20 mouse cellular contexts compared by ENCODE assay signal in genomic region chr9:44513121-44513520, GRCm38 (mm10). TPM values are rescaled to one million over a fixed set of nuclear protein-coding genes. Genes with fewer than 3 reads are reported as not detected.
DNase-seq lines count a peak whose midpoint lies in the region; ATAC-seq and TF ChIP-seq lines count a peak whose summit lies in the region.
"Had no signal": no experiment of that assay in that cellular context is flagged by ENCODE, and none has a peak within 500 bp of the region (broad histone marks: within the 10 kb centered on the region; RNA-seq: fewer than 3 reads in every experiment).

No protein-coding gene starts in this region.

- peaks cover 50% of the 10 kb centered on the region for H3K4me1 ChIP-seq in bone marrow macrophage, adult 2 months (ENCODE audit: control insufficient read depth, insufficient read depth, low read length)

- no peak for TF ChIP-seq CTCF in bone marrow macrophage, adult 2 months (IDR thresholded peaks at IDR 0.05; ENCODE audit: low read depth, low read length)

- no peak overlapping the region for H3K4me3 ChIP-seq in bone marrow macrophage, adult 2 months (ENCODE audit: insufficient read depth, low read length)
- H3K4me3 ChIP-seq: liver, embryonic 15.5 days; megakaryocyte, embryonic 14.5 days; neural tube, embryonic 12.5 days had no signal

- no peak for ATAC-seq in megakaryocyte, adult 5-6 weeks (ENCODE audit: poor library complexity, severe bottlenecking)
- ATAC-seq: activated CD4-positive, CD25-positive, alpha-beta regulatory T cell, adult 4 months; hindbrain, embryonic 16.5 days had no signal

- H3K27ac ChIP-seq in bone marrow macrophage, adult 2 months (ENCODE audit: insufficient read depth, low read depth, low read length) = peak overlapping the region; percentile 75
- H3K27ac ChIP-seq: neural tube, embryonic 12.5 days had no signal

- peak; percentile 61 for DNase-seq in adrenal gland, postnatal 10 days
- no peak for DNase-seq in adrenal gland, adult 8-10 months
- DNase-seq in heart, adult 18-20 months = peak; percentile 26 to 52
- no peak for DNase-seq in heart, adult 9 months (ENCODE audit: low spot score in 2 of 2)
- peak; percentile 5 for DNase-seq in layer of hippocampus, adult 9-11 months
- DNase-seq in layer of hippocampus, adult 8-10 months (ENCODE audit: low spot score in 2 of 2) = no peak
- DNase-seq: layer of hippocampus, postnatal 36 days; right cerebral cortex, postnatal 25 days; thymus, adult 18-20 months had no signal

- no peak for TF ChIP-seq POLR2A in bone marrow macrophage, adult 2 months (IDR thresholded peaks at IDR 0.05; ENCODE audit: borderline replicate concordance, low read depth, low read length)

RNA-seq across cellular contexts. Expression of gene Bcl9l, which starts 30.5 kb away (rescaled TPM):
- total RNA-seq in adrenal gland, postnatal 10 days (2021) = 10 to 100 TPM; 64.6 to 72.6 TPM
- 10 to 100 TPM; 48.9 to 76.1 (median 66.7) TPM for total RNA-seq in adrenal gland, adult 8-10 months (2022)
- total RNA-seq in heart, adult 18-20 months (2021) = 10 to 100 TPM; 36.2 to 41.7 TPM
- total RNA-seq in layer of hippocampus, adult 8-10 months (2022) = 10 to 100 TPM; 61.8 to 68.3 (median 64.9) TPM
- 6.7 and 9.5 TPM in 2 replicates for polyA plus RNA-seq in bone marrow macrophage, adult 2 months (2012; ENCODE audit: insufficient read depth, insufficient read length, missing spikeins)
- 6.0 TPM in 2 replicates for total RNA-seq in megakaryocyte, adult 5-6 weeks (2015)
- 2.6 and 3.0 TPM in 2 replicates for total RNA-seq in megakaryocyte, adult 5-6 weeks (2017)

RNA-seq across cellular contexts. Expression of gene Cxcr5, which starts 48.6 kb away (rescaled TPM):
- total RNA-seq in adrenal gland, postnatal 10 days (2021) = 1 to 10 TPM; 1.0 to 1.4 TPM
- under 1 TPM; 0.13 to 0.32 (median 0.18) TPM for total RNA-seq in adrenal gland, adult 8-10 months (2022)
- total RNA-seq in heart, adult 18-20 months (2021) = 1 to 10 TPM in 1 of 2 experiments, under 1 TPM in 1; 0.37 to 2.8 TPM
- not detected for total RNA-seq in layer of hippocampus, adult 8-10 months (2022)
- not detected in 2 replicates for polyA plus RNA-seq in bone marrow macrophage, adult 2 months (2012; ENCODE audit: insufficient read depth, insufficient read length, missing spikeins)
- total RNA-seq in megakaryocyte, adult 5-6 weeks (2015) = not detected in 2 replicates
- not detected in 2 replicates for total RNA-seq in megakaryocyte, adult 5-6 weeks (2017)
- total RNA-seq: layer of hippocampus, postnatal 36 days; left cerebral cortex, postnatal 4 days; midbrain, postnatal 0 days had no signal
- polyA plus RNA-seq: hindbrain, embryonic 16.5 days; liver, embryonic 15.5 days; midbrain, postnatal 0 days; neural tube, embryonic 12.5 days had no signal

RNA-seq across cellular contexts. Expression of gene Upk2, which starts 58.3 kb away (rescaled TPM):
- not detected for total RNA-seq in adrenal gland, postnatal 10 days (2021)
- total RNA-seq in adrenal gland, adult 8-10 months (2022) = not detected
- total RNA-seq in heart, adult 18-20 months (2021) = not detected
- not detected for total RNA-seq in layer of hippocampus, adult 8-10 months (2022)
- polyA plus RNA-seq in bone marrow macrophage, adult 2 months (2012; ENCODE audit: insufficient read depth, insufficient read length, missing spikeins) = not detected in 2 replicates
- not detected in 2 replicates for total RNA-seq in megakaryocyte, adult 5-6 weeks (2015)
- not detected in 2 replicates for total RNA-seq in megakaryocyte, adult 5-6 weeks (2017)
- total RNA-seq: CH12.LX; heart, postnatal 10 days; layer of hippocampus, postnatal 36 days; left cerebral cortex, postnatal 4 days; midbrain, postnatal 0 days had no signal
- polyA plus RNA-seq: activated CD4-positive, CD25-positive, alpha-beta regulatory T cell, adult 4 months; hindbrain, embryonic 16.5 days; liver, embryonic 15.5 days; midbrain, postnatal 0 days had no signal

Comparison
In these comparisons a context has a peak if more than half of its experiments do, and no peak if none do; other contexts are left out.
1. DNase-seq: peak in adrenal gland, postnatal 10 days (single experiment), heart, adult 18-20 months (2 of 2) and layer of hippocampus, adult 9-11 months (single experiment); none in adrenal gland, adult 8-10 months (single experiment), heart, adult 9 months (0 of 2) and layer of hippocampus, adult 8-10 months (0 of 2).
2. RNA of gene Bcl9l, which starts 30.5 kb away (total RNA-seq): 64.6 to 72.6 TPM in adrenal gland, postnatal 10 days, 48.9 to 76.1 TPM in adrenal gland, adult 8-10 months, 61.8 to 68.3 TPM in layer of hippocampus, adult 8-10 months and 36.2 to 41.7 TPM in heart, adult 18-20 months; 2.6 to 6.0 TPM in megakaryocyte, adult 5-6 weeks; every median in the first group is over 4 times any median in the second.